Mouse (Mus musculus): ENCODE measurements at regions not wholly inside any gene's neighbourhood (a gene's known extent, or its start where the extent isn't known, plus 50 kb on each side); places are given as distances from the start of the nearest gene placed in this dataset.

DNA sequence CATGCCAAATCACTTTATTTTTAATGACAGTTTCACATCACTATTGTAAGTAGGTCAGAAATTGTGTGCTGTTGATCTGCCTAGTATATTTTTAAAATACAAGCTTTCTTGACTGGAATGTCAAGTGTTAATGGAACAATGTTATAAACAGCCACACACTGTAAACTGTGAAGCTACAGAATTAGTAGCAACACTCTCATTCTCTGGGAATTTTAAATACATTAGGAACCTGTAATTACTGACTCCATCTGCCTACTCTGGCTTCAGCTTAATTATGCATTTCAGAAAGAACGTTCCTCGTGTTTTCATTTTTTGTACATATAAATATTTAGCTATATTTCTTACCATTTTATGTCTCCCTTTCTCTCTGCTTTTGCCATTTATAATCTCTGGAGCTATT, 634.7 kb downstream of the Kcna4 start:
- H3K27ac ChIP-seq (ENCODE audit: insufficient read depth, low read depth, low read length, poor library complexity, severe bottlenecking): no peak overlapping the region
- no peak for DNase-seq (ENCODE audit: low read depth, low spot score)
- TF ChIP-seq ZNF384 (IDR thresholded peaks at IDR 0.05; ENCODE audit: low read depth, low read length) (no peak), CHD2 (IDR thresholded peaks at IDR 0.05; ENCODE audit: low read depth, low read length) (no peak)
- H3K36me3 ChIP-seq (ENCODE audit: control insufficient read depth, insufficient read depth, low read length, poor library complexity, severe bottlenecking): no peaks in the 10 kb centered on the region
- H3K9me3 ChIP-seq (ENCODE audit: control insufficient read depth, insufficient read depth, low read depth, low read length): no peaks in the 10 kb centered on the region
- H3K9ac ChIP-seq (ENCODE audit: insufficient read depth, low read depth, low read length, poor library complexity, severe bottlenecking): no peak overlapping the region
- no peaks in the 10 kb centered on the region for H3K4me1 ChIP-seq (ENCODE audit: control insufficient read depth in 2 of 2, insufficient read depth in 2 of 2, low read length in 2 of 2, poor library complexity in 1 of 2)
- in situ Hi-C loops (cut with MboI; ENCODE audit: low sequenced_read_pairs in 2 of 2, unreplicated experiment in 2 of 2): no loop called here
- no peak overlapping the region for H3K4me3 ChIP-seq (ENCODE audit: insufficient read depth in 1 of 2, low read depth in 1 of 2, low read length in 2 of 2, poor library complexity in 1 of 2, severe bottlenecking in 1 of 2)

DNA sequence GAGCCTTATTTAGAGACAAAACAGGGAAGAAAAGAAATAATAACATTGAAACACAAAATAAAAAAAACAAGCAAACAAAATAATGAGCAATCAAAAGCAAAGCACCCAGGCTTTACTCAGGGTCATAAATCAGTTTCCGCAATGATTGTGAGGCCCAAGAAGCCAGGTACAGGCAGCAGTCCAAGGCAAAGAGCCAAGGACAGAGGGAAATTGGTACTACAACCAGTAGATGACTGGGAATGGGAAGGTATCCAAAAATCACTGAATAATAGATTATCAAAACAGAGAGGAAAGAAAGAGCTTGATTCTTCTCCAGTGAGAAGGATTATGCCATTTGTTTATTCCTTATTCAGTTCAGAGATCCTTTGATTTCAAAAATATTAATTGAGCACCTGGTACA, 636.2 kb downstream of the Kcna4 start:
- no peaks in the 10 kb centered on the region for H3K9me3 ChIP-seq (ENCODE audit: control insufficient read depth, insufficient read depth, low read depth, low read length)
- in situ Hi-C loops (cut with MboI; ENCODE audit: low sequenced_read_pairs in 2 of 2, unreplicated experiment in 2 of 2): no loop called here
- no peak for DNase-seq (ENCODE audit: low read depth, low spot score)
- no peaks in the 10 kb centered on the region for H3K36me3 ChIP-seq (ENCODE audit: control insufficient read depth, insufficient read depth, low read length, poor library complexity, severe bottlenecking)
- no peak overlapping the region for H3K9ac ChIP-seq (ENCODE audit: insufficient read depth, low read depth, low read length, poor library complexity, severe bottlenecking)
- TF ChIP-seq HCFC1 (IDR thresholded peaks at IDR 0.05; ENCODE audit: borderline replicate concordance, insufficient read depth, low read length) (no peak), MAFK (IDR thresholded peaks at IDR 0.05; ENCODE audit: insufficient read depth, low read depth, low read length) (no peak), CHD2 (IDR thresholded peaks at IDR 0.05; ENCODE audit: low read depth, low read length) (no peak), ZC3H11A (IDR thresholded peaks at IDR 0.05; ENCODE audit: borderline replicate concordance, low read depth, low read length) (no peak), ZNF384 (IDR thresholded peaks at IDR 0.05; ENCODE audit: low read depth, low read length) (no peak)
- H3K4me3 ChIP-seq (ENCODE audit: insufficient read depth in 1 of 2, low read depth in 1 of 2, low read length in 2 of 2, poor library complexity in 1 of 2, severe bottlenecking in 1 of 2): no peak overlapping the region
- H3K4me1 ChIP-seq (ENCODE audit: control insufficient read depth in 2 of 2, insufficient read depth in 2 of 2, low read length in 2 of 2, poor library complexity in 1 of 2): no peaks in the 10 kb centered on the region
- no peak overlapping the region for H3K27ac ChIP-seq (ENCODE audit: insufficient read depth, low read depth, low read length, poor library complexity, severe bottlenecking)

DNA sequence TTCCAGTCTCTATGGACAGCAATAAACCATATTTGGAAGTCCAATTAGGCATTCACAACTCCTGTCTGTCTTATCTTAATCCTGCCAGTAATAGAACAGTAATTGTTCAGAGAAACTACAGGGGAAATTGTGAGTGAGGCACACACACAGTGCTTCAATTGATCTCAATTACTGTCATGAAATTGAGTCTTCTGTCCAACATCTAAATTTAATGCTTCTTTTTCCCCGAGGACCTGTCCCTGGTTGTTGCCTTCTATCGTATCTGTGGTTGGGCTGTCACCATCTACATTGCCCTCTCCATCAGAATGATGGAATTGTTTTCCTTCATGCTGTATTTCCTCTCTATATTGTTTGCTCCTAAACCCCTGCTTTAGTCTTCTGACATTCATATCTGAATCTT, 644.9 kb downstream of the Kcna4 start:
- TF ChIP-seq HCFC1 (IDR thresholded peaks at IDR 0.05; ENCODE audit: borderline replicate concordance, insufficient read depth, low read length) (no peak), ZC3H11A (IDR thresholded peaks at IDR 0.05; ENCODE audit: borderline replicate concordance, low read depth, low read length) (no peak), ZNF384 (IDR thresholded peaks at IDR 0.05; ENCODE audit: low read depth, low read length) (no peak), MAFK (IDR thresholded peaks at IDR 0.05; ENCODE audit: insufficient read depth, low read depth, low read length) (no peak), CHD2 (IDR thresholded peaks at IDR 0.05; ENCODE audit: low read depth, low read length) (no peak)
- in situ Hi-C loops (cut with MboI; ENCODE audit: low sequenced_read_pairs in 2 of 2, unreplicated experiment in 2 of 2): no loop called here
- Histone ChIP-seq H3K36me3 (ENCODE audit: control insufficient read depth, insufficient read depth, low read length, poor library complexity, severe bottlenecking) (no peaks in the 10 kb centered on the region), H3K27ac (ENCODE audit: insufficient read depth, low read depth, low read length, poor library complexity, severe bottlenecking) (no peak overlapping the region), H3K9me3 (ENCODE audit: control insufficient read depth, insufficient read depth, low read depth, low read length) (no peaks in the 10 kb centered on the region), H3K9ac (ENCODE audit: insufficient read depth, low read depth, low read length, poor library complexity, severe bottlenecking) (no peak overlapping the region), H3K4me1 (ENCODE audit: control insufficient read depth in 2 of 2, insufficient read depth in 2 of 2, low read length in 2 of 2, poor library complexity in 1 of 2) (no peaks in the 10 kb centered on the region), H3K4me3 (ENCODE audit: insufficient read depth in 1 of 2, low read depth in 1 of 2, low read length in 2 of 2, poor library complexity in 1 of 2, severe bottlenecking in 1 of 2) (no peak overlapping the region)
- DNase-seq (ENCODE audit: low read depth, low spot score): no peak

DNA sequence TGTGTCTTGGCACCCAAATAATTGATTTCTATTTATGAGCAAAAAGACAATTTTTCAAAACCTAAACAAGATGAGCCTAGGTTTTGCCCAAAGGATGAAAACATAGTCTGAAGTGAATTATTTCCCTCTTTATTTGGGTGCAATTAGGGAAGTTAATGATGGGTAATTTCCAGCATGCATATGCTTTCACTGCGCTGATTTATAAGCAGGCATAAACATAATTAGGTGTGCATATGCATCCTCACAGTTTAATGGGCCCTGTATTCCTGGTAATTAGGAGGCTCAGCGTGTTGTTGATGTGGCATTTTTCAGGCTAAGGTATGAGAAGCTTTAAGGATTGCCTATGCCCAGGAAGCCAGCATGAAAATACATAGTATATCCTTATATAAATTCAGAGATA, 645.3 kb downstream of the Kcna4 start:
- no peak for TF ChIP-seq CHD2 (IDR thresholded peaks at IDR 0.05; ENCODE audit: low read depth, low read length)
- no peak for TF ChIP-seq HCFC1 (IDR thresholded peaks at IDR 0.05; ENCODE audit: borderline replicate concordance, insufficient read depth, low read length)
- no peak for TF ChIP-seq ZC3H11A (IDR thresholded peaks at IDR 0.05; ENCODE audit: borderline replicate concordance, low read depth, low read length)
- TF ChIP-seq ZNF384 (IDR thresholded peaks at IDR 0.05; ENCODE audit: low read depth, low read length): no peak
- TF ChIP-seq MAFK (IDR thresholded peaks at IDR 0.05; ENCODE audit: insufficient read depth, low read depth, low read length): no peak
- DNase-seq (ENCODE audit: low read depth, low spot score): no peak
- H3K27ac ChIP-seq (ENCODE audit: insufficient read depth, low read depth, low read length, poor library complexity, severe bottlenecking): no peak overlapping the region
- in situ Hi-C loops (cut with MboI; ENCODE audit: low sequenced_read_pairs in 2 of 2, unreplicated experiment in 2 of 2): no loop called here
- H3K9me3 ChIP-seq (ENCODE audit: control insufficient read depth, insufficient read depth, low read depth, low read length): no peaks in the 10 kb centered on the region
- no peaks in the 10 kb centered on the region for H3K36me3 ChIP-seq (ENCODE audit: control insufficient read depth, insufficient read depth, low read length, poor library complexity, severe bottlenecking)
- no peak overlapping the region for H3K4me3 ChIP-seq (ENCODE audit: insufficient read depth in 1 of 2, low read depth in 1 of 2, low read length in 2 of 2, poor library complexity in 1 of 2, severe bottlenecking in 1 of 2)
- no peaks in the 10 kb centered on the region for H3K4me1 ChIP-seq (ENCODE audit: control insufficient read depth in 2 of 2, insufficient read depth in 2 of 2, low read length in 2 of 2, poor library complexity in 1 of 2)
- H3K9ac ChIP-seq (ENCODE audit: insufficient read depth, low read depth, low read length, poor library complexity, severe bottlenecking): no peak overlapping the region

DNA sequence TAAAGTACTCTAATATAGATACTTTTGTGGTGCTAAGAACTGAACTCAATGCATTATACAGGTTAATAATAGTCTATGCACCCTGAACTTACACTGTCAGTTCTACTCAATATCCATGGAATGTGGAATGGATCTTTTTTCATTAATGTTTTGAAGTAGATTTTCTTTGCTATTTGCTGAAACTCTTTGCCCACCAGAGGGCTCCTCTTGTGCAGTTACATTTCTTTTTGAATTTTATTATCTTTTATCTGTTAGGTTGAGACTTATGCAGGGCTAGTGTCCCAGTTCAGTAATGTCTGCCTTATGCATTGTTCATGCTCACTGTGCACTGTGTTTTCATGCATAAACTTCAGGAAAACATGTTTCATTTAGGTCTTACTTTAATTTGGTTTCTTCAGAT, 650.9 kb downstream of the Kcna4 start:
- TF ChIP-seq MAFK (IDR thresholded peaks at IDR 0.05; ENCODE audit: insufficient read depth, low read depth, low read length) (no peak), HCFC1 (IDR thresholded peaks at IDR 0.05; ENCODE audit: borderline replicate concordance, insufficient read depth, low read length) (no peak), ZC3H11A (IDR thresholded peaks at IDR 0.05; ENCODE audit: borderline replicate concordance, low read depth, low read length) (no peak), ZNF384 (IDR thresholded peaks at IDR 0.05; ENCODE audit: low read depth, low read length) (no peak), CHD2 (IDR thresholded peaks at IDR 0.05; ENCODE audit: low read depth, low read length) (no peak)
- H3K4me3 ChIP-seq (ENCODE audit: insufficient read depth in 1 of 2, low read depth in 1 of 2, low read length in 2 of 2, poor library complexity in 1 of 2, severe bottlenecking in 1 of 2): no peak overlapping the region
- no peaks in the 10 kb centered on the region for H3K9me3 ChIP-seq (ENCODE audit: control insufficient read depth, insufficient read depth, low read depth, low read length)
- H3K36me3 ChIP-seq (ENCODE audit: control insufficient read depth, insufficient read depth, low read length, poor library complexity, severe bottlenecking): no peaks in the 10 kb centered on the region
- in situ Hi-C loops (cut with MboI; ENCODE audit: low sequenced_read_pairs in 2 of 2, unreplicated experiment in 2 of 2): no loop called here
- H3K4me1 ChIP-seq (ENCODE audit: control insufficient read depth in 2 of 2, insufficient read depth in 2 of 2, low read length in 2 of 2, poor library complexity in 1 of 2): no peaks in the 10 kb centered on the region
- no peak overlapping the region for H3K9ac ChIP-seq (ENCODE audit: insufficient read depth, low read depth, low read length, poor library complexity, severe bottlenecking)
- no peak overlapping the region for H3K27ac ChIP-seq (ENCODE audit: insufficient read depth, low read depth, low read length, poor library complexity, severe bottlenecking)
- DNase-seq (ENCODE audit: low read depth, low spot score): no peak

Measured in ES-E14 (cell line).